In the genomic region with DNA sequence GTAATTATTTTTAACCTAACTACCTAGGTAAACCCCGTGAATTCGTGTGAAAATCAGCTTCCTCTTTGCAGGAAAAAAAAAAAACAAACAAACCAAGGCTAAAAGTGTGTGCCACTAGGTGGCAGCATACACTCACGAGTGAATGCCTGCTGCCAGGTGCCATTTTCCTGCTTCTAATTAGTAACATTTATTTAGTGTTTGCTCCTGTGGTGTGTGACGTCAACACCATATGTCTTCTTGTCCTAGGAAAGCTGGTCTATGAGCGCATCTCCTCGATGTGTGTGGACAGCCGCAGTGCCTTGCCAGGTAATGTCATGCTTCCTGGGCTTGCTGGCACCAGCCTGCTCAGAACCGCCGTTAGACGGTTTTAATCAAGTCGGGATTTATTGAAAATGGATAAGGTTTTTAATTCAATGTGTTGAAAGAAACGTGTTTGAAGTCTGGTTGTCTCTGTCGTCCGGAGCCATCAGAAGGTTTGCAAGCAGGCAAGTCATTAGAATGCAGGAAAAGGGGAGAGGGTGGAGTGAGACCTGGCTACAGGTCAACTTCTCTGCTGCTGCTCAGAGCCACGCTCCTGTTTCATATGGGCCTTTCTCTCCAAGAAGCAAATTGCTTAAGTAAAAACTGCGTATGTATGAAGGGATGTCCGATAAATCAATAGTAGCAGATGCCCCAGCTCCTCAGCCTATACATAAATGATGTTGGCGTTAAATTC, we compare ENCODE assay signal across 8 mouse cellular contexts. TPM values are rescaled to one million over a fixed set of nuclear protein-coding genes. Genes with fewer than 3 reads are reported as not detected.
DNase-seq lines count a peak whose midpoint lies in the region; ATAC-seq lines count a peak whose summit lies in the region.

No protein-coding gene starts in this region.

- H3K27me3 ChIP-seq in forebrain, embryonic 16.5 days (replicated peaks; ENCODE audit: control insufficient read depth, insufficient read depth, low read length), result no peaks in the 10 kb centered on the region
- no peaks in the 10 kb centered on the region for H3K27me3 ChIP-seq in intestine, embryonic 14.5 days (replicated peaks; ENCODE audit: control insufficient read depth, insufficient read depth, low read length)

- peak overlapping the region; percentile 29 for H3K4me2 ChIP-seq in forebrain, embryonic 16.5 days (ENCODE audit: low read length)
- H3K4me2 ChIP-seq in intestine, embryonic 14.5 days (ENCODE audit: low read length), result no peak overlapping the region

- no peak overlapping the region for H3K27ac ChIP-seq in forebrain, embryonic 16.5 days (ENCODE audit: low read length)
- no peak overlapping the region for H3K27ac ChIP-seq in intestine, embryonic 14.5 days (ENCODE audit: low read depth)

- intact Hi-C loops in left cerebral cortex, postnatal 36 days (cut with DNase I), result loop anchor here (1.0 to 10.0 kb wide), 3 partner anchors 86 to 659 kb away; no protein-coding TSS in a partner anchor

- 0 out of 2 replicates have a peak overlapping the region, but pooled peaks have one; percentile 9 for H3K4me3 ChIP-seq in forebrain, embryonic 16.5 days (replicated peaks; ENCODE audit: low read length)
- H3K4me3 ChIP-seq in intestine, embryonic 14.5 days (ENCODE audit: low read depth, low read length), result no peak overlapping the region

- peaks cover 6% of the 10 kb centered on the region; the same call in 1 of the 2 replicates for H3K4me1 ChIP-seq in forebrain, embryonic 16.5 days (replicated peaks; ENCODE audit: control insufficient read depth, insufficient read depth, low read length)
- H3K4me1 ChIP-seq in intestine, embryonic 14.5 days (replicated peaks; ENCODE audit: control insufficient read depth, insufficient read depth, low read length), result no peaks in the 10 kb centered on the region

- H3K36me3 ChIP-seq in forebrain, embryonic 16.5 days (ENCODE audit: control insufficient read depth, insufficient read depth), result peaks cover 5% of the 10 kb centered on the region
- peaks cover 28% of the 10 kb centered on the region for H3K36me3 ChIP-seq in intestine, embryonic 14.5 days (ENCODE audit: control insufficient read depth, insufficient read depth, low read length)

- DNase-seq in urinary bladder, postnatal 25 days (ENCODE audit: low spot score), result peak; percentile 51
- DNase-seq in urinary bladder, postnatal 4 days (ENCODE audit: low spot score in 2 of 2), result no peak
- DNase-seq in cerebellum, adult 11 months, result peak; percentile 88
- DNase-seq in intestine, embryonic 14.5 days (ENCODE audit: low spot score), result peak; percentile 79
- peak; percentile 44 to 53 for DNase-seq in left cerebral cortex, postnatal 36 days (ENCODE audit: low spot score in 2 of 2)
- peak; percentile 85 for DNase-seq in naive thymus-derived CD4-positive, alpha-beta T cell, adult 2 months (ENCODE audit: low read depth)
- peak; percentile 76 for DNase-seq in telencephalon, adult 2 months (ENCODE audit: low read depth, low spot score)

- peak; percentile 84 for ATAC-seq in forebrain, embryonic 16.5 days
- no peak for ATAC-seq in intestine, embryonic 14.5 days (replicated peaks; ENCODE audit: low FRiP score, low TSS enrichment, low read depth)

- WGBS in forebrain, embryonic 16.5 days, result 37% methylated on average over 18 of the region's 18 CpGs
- 60% methylated on average over 18 of the region's 18 CpGs for WGBS in intestine, embryonic 14.5 days

- no peaks in the 10 kb centered on the region for H3K9me3 ChIP-seq in forebrain, embryonic 16.5 days (ENCODE audit: control insufficient read depth, low read length)
- H3K9me3 ChIP-seq in intestine, embryonic 14.5 days (ENCODE audit: control insufficient read depth, low read length), result no peaks in the 10 kb centered on the region

- H3K9ac ChIP-seq in forebrain, embryonic 16.5 days (replicated peaks; ENCODE audit: low read depth, low read length), result no peak overlapping the region
- no peak overlapping the region for H3K9ac ChIP-seq in intestine, embryonic 14.5 days (ENCODE audit: low read length)

RNA-seq across cellular contexts. Expression of gene Vps35l, which starts 26.2 kb away (rescaled TPM):
- 103 and 109 TPM in 2 replicates for polyA plus RNA-seq in forebrain, embryonic 16.5 days (2015; fragmentation: Nextera tagmentation; extraction: Ambion mirVana)
- polyA plus RNA-seq in intestine, embryonic 14.5 days (2014; fragmentation: Nextera tagmentation; extraction: Ambion mirVana), result 67.7 and 79.0 TPM in 2 replicates
- total RNA-seq in left cerebral cortex, postnatal 36 days (2021), result 10 to 100 TPM; 55.8 to 60.3 TPM

RNA-seq across cellular contexts. Expression of gene Ccp110, which starts 53.9 kb away (rescaled TPM):
- polyA plus RNA-seq in forebrain, embryonic 16.5 days (2015; fragmentation: Nextera tagmentation; extraction: Ambion mirVana), result 40.0 and 42.4 TPM in 2 replicates
- polyA plus RNA-seq in intestine, embryonic 14.5 days (2014; fragmentation: Nextera tagmentation; extraction: Ambion mirVana), result 8.3 and 9.0 TPM in 2 replicates
- total RNA-seq in left cerebral cortex, postnatal 36 days (2021), result 10 to 100 TPM; 50.0 to 52.4 TPM

Comparison
In these comparisons a context has a peak if more than half of its experiments do, and no peak if none do; other contexts are left out.
1. DNase-seq: peak in urinary bladder, postnatal 25 days (single experiment), cerebellum, adult 11 months (single experiment), intestine, embryonic 14.5 days (single experiment), left cerebral cortex, postnatal 36 days (2 of 2), naive thymus-derived CD4-positive, alpha-beta T cell, adult 2 months (single experiment) and telencephalon, adult 2 months (single experiment); none in urinary bladder, postnatal 4 days (0 of 2).